Mouse (Mus musculus): ENCODE data around the gene Cfd. TPM values are rescaled to one million over a fixed set of nuclear protein-coding genes. Genes with fewer than 3 reads are reported as not detected.

Gene Cfd
- polyA plus RNA-seq, 1 experiment: not detected

DNA sequence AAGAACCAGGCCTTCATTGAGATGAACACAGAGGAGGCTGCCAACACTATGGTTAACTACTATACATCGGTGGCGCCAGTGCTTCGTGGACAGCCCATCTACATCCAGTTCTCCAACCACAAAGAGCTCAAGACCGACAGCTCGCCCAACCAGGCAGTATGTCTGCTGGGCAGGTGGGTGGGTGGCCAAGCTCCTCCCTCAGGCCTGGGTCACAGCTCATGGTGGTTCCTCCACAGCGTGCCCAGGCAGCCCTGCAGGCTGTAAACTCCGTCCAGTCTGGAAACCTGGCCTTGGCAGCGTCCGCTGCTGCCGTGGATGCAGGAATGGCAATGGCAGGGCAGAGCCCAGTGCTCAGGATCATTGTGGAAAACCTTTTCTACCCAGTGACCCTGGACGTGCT lies 31.5 kb upstream of the Cfd start:
- no peak overlapping the region for H3K4me3 ChIP-seq (ENCODE audit: insufficient read depth, low read length)
- TF ChIP-seq POLR2A (IDR thresholded peaks at IDR 0.05; ENCODE audit: low read depth, low read length) (no peak), CTCF (IDR thresholded peaks at IDR 0.05; ENCODE audit: borderline replicate concordance, insufficient read depth, low read length) (no peak)
- H3K27ac ChIP-seq (ENCODE audit: insufficient read depth, low read length): no peak overlapping the region
- no peaks in the 10 kb centered on the region for H3K4me1 ChIP-seq (ENCODE audit: control insufficient read depth, insufficient read depth, low read length)

DNA sequence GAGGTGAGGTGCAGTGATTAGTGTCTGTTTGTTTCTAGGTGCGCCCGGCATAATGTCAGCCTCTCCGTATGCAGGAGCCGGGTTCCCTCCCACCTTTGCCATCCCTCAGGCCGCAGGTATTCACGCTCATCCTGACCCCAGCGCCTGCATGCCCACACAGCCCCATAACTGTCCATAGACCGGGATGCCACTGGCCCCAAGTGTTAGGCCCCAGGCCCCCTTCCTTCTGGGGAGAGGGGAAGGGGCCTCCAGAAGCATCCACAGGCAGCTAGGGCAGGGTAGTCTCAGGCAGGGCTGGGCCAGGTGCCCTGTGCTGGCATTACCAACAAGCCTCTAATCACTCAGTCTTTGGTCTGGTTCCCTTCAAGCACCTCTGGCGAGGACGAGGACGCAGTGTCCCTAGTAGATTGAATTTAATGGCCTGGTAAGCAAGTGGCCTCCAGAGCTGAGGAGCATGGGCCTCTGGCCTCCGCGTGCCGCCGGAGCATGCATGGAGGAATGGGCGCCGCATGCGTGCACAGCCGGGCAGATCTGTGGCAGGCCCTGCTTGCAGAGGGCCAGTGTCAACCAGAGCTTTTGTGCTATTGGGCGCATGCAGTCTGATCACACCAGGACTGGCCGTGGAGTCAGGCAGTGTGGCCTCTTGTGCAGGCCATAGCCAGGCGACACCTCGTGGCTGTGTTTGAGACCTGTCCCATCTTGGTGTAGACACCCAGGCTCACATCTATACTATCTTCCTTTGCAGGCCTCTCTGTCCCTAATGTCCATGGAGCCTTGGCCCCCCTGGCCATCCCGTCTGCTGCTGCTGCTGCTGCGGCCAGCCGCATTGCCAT lies 30.4 kb upstream of the Cfd start:
- no peaks in the 10 kb centered on the region for H3K4me1 ChIP-seq (ENCODE audit: control insufficient read depth, insufficient read depth, low read length)
- no peak overlapping the region for H3K27ac ChIP-seq (ENCODE audit: insufficient read depth, low read length)
- H3K4me3 ChIP-seq (ENCODE audit: insufficient read depth, low read length): no peak overlapping the region
- TF ChIP-seq CTCF (IDR thresholded peaks at IDR 0.05; ENCODE audit: borderline replicate concordance, insufficient read depth, low read length) (no peak), POLR2A (IDR thresholded peaks at IDR 0.05; ENCODE audit: low read depth, low read length) (no peak)

DNA sequence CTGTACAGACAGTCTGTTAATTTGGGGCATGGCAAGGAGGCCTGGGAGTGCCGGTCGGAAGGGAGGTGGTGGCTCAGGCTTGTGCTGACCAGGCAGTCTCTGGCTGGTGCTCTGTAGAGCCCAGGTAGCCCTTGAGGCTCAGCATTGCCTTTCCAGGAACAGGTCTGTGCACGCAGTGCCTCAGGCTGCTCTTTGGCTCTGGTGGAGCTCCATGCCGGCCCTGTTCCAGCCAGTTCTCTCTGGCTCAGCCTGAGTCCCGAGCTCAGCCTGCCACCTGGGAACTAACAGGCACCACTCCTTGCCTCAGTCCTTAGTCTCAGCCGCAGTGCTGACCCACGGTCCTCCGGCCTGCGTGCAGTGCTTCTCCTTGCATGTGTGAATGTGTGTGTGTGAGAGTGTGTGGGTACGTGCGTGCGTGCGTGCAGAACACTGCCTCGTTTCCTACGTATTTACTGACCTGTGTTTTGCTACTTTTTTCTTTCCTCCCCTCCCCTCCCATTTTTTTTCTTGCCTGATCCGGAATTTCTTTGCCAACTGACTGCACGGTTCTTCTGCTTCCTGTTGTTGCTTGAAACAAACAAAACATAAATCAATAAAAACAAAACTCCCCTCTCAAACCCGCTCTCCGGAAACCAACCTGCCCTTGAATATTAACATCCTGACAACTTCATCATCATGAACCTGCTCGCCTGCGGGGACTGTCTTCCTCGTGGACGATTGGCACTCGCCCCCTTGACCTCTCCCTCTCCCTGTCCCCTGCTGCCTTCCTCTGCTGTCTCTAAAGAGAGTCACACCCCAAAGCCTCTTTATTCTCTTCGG lies 29.2 kb upstream of the Cfd start:
- TF ChIP-seq CTCF (IDR thresholded peaks at IDR 0.05; ENCODE audit: borderline replicate concordance, insufficient read depth, low read length) (no peak), POLR2A (IDR thresholded peaks at IDR 0.05; ENCODE audit: low read depth, low read length) (no peak)
- Histone ChIP-seq H3K4me1 (ENCODE audit: control insufficient read depth, insufficient read depth, low read length) (no peaks in the 10 kb centered on the region), H3K27ac (ENCODE audit: insufficient read depth, low read length) (no peak overlapping the region), H3K4me3 (ENCODE audit: insufficient read depth, low read length) (no peak overlapping the region)

DNA sequence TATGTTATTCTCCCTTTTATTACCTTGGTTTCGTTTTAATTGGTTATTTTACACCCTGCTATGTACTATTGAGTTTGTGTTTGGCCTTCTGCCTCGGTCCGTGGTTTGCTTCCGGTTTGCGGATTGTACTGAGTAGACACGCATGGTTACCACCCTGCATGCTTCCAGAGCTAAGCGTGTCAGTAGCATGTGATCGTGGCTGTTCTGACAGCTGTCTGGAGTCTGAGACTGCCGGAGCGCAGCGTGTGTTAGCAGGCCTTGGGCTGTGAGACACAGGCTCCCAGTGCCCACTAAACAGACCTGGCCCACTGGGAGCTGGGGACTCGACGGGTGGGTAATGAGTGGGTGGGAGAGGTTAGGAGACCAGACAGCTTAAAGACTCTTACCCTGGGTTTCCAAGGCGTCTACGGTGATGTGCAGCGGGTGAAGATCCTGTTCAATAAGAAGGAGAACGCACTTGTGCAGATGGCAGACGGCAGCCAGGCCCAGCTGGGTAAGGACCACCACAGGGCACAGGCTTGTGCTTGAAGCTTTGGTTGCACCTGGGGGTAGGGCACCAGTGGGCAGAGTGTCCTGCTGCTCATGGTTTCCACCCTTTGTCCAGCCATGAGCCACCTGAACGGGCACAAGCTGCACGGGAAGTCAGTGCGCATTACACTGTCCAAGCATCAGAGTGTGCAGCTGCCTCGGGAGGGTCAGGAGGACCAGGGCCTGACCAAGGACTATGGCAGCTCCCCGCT lies 28.4 kb upstream of the Cfd start:
- TF ChIP-seq POLR2A (IDR thresholded peaks at IDR 0.05; ENCODE audit: low read depth, low read length) (no peak), CTCF (IDR thresholded peaks at IDR 0.05; ENCODE audit: borderline replicate concordance, insufficient read depth, low read length) (no peak)
- Histone ChIP-seq H3K27ac (ENCODE audit: insufficient read depth, low read length) (no peak overlapping the region), H3K4me1 (ENCODE audit: control insufficient read depth, insufficient read depth, low read length) (no peaks in the 10 kb centered on the region), H3K4me3 (ENCODE audit: insufficient read depth, low read length) (no peak overlapping the region)

- Histone ChIP-seq H3K27ac (ENCODE audit: insufficient read depth, low read length) (no peak overlapping the region), H3K4me3 (ENCODE audit: insufficient read depth, low read length) (no peak overlapping the region), H3K4me1 (ENCODE audit: control insufficient read depth, insufficient read depth, low read length) (no peaks in the 10 kb centered on the region)
- no peak for TF ChIP-seq CTCF (IDR thresholded peaks at IDR 0.05; ENCODE audit: borderline replicate concordance, insufficient read depth, low read length)
Observed at GRCm38 (mm10) chr10:79862925-79863324, 27.7 kb upstream of the Cfd start.

DNA sequence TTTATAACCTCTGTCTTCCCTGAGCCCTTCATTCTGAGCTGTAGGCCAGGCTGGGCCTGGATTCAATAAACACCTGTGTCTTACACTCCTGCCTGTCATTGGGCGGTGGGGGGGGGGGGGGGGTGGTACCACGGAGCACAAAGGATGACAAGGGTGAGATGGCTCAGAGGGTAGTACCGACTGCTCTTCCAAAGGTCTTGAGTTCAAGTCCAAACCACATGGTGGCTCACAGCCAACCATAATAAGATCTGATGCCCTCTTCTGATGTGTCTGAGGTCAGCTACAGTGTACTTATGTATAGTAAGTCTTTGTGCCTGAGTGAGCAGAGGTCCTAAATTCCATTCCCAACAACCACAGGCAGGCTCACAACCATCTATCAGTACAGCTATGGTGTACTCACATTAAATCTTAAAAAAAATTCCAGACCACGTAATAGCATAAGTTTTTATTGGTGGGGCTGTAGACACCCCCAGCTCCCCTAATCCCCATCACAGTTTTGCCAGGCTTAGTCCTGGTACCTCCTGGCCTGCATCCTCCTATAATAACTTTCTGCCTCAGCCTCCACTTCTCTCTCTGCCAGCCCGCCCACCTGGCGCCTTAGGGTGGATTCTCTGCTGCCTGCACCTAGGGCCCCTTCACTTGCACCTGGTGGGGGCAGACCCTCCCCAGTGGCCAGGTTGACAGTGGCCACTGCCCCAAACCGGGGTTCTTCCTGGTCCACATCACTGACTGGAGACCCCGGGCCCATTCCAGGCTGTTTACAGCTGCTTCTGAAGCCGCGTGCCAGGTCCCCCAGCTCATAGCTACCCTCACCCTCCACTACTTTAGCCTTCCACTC lies 26.1 kb upstream of the Cfd start:
- Histone ChIP-seq H3K4me3 (ENCODE audit: insufficient read depth, low read length) (no peak overlapping the region), H3K27ac (ENCODE audit: insufficient read depth, low read length) (no peak overlapping the region), H3K4me1 (ENCODE audit: control insufficient read depth, insufficient read depth, low read length) (no peaks in the 10 kb centered on the region)
- TF ChIP-seq CTCF (IDR thresholded peaks at IDR 0.05; ENCODE audit: borderline replicate concordance, insufficient read depth, low read length) (no peak), POLR2A (IDR thresholded peaks at IDR 0.05; ENCODE audit: low read depth, low read length) (no peak)

- peak; percentile 36; the same call in 1 of the 2 replicates for TF ChIP-seq POLR2A (IDR thresholded peaks at IDR 0.05; ENCODE audit: low read depth, low read length)
- no peak for TF ChIP-seq CTCF (IDR thresholded peaks at IDR 0.05; ENCODE audit: borderline replicate concordance, insufficient read depth, low read length)
- no peak overlapping the region for H3K27ac ChIP-seq (ENCODE audit: insufficient read depth, low read length)
- H3K4me3 ChIP-seq (ENCODE audit: insufficient read depth, low read length): no peak overlapping the region
- no peaks in the 10 kb centered on the region for H3K4me1 ChIP-seq (ENCODE audit: control insufficient read depth, insufficient read depth, low read length)
Observed at GRCm38 (mm10) chr10:79865189-79865601, 25.5 kb upstream of the Cfd start.

DNA sequence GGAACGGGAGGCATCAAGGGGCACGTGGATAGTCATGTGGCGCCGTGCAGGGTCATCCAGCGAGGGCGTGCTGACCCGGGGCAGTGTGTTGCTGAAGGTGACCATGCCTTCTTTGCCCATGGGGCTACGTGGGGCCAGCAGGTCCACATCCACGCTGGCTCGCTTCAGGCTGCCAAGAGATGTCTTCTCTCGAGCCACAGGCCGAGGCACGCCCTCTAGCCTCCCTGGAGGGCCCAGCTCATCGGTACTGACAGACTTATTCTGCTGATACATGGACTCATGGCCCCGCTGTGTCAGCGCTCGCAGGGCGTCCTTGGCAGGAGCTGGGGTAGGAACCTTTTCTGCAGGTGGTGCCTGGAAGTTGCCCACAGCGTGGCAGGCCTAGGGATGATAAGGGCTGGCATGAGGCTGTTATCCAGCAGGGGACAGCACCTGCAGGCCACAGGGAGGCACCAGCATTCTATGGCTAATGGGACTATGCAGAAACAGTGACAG lies 24.8 kb upstream of the Cfd start:
- no peak overlapping the region for H3K27ac ChIP-seq (ENCODE audit: insufficient read depth, low read length)
- TF ChIP-seq POLR2A (IDR thresholded peaks at IDR 0.05; ENCODE audit: low read depth, low read length): no peak
- TF ChIP-seq CTCF (IDR thresholded peaks at IDR 0.05; ENCODE audit: borderline replicate concordance, insufficient read depth, low read length): peak; percentile 48; the same call in 1 of the 2 replicates

DNA sequence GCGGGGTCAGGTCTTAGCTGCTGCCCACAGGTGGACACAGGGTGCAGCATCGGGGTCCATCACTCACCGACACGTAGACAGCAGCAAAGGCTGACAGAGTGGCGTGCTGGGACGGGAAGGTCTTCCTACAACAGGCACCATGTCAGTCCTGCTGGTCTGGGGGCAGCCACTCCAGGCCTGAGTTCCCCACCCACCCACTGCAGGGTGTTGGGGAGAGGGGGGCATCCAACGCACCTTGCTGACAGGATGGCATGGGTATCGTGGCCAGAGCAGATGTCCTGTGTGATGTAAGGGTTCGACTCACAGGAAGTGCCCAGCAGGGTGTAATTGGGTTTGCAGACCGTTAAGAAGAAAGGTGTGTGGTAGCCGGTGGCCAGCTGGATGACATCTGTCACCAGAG lies 24.1 kb upstream of the Cfd start:
- TF ChIP-seq POLR2A (IDR thresholded peaks at IDR 0.05; ENCODE audit: low read depth, low read length) (no peak), CTCF (IDR thresholded peaks at IDR 0.05; ENCODE audit: borderline replicate concordance, insufficient read depth, low read length) (no peak)
- Histone ChIP-seq H3K4me1 (ENCODE audit: control insufficient read depth, insufficient read depth, low read length) (no peaks in the 10 kb centered on the region), H3K4me3 (ENCODE audit: insufficient read depth, low read length) (no peak overlapping the region), H3K27ac (ENCODE audit: insufficient read depth, low read length) (no peak overlapping the region)

More for the DNA sequence above, 24.8 kb upstream of the Cfd start:
- Histone ChIP-seq H3K4me1 (ENCODE audit: control insufficient read depth, insufficient read depth, low read length) (no peaks in the 10 kb centered on the region), H3K4me3 (ENCODE audit: insufficient read depth, low read length) (no peak overlapping the region)
